ENCODE assay signal across 8 mouse cellular contexts in the genomic region with DNA sequence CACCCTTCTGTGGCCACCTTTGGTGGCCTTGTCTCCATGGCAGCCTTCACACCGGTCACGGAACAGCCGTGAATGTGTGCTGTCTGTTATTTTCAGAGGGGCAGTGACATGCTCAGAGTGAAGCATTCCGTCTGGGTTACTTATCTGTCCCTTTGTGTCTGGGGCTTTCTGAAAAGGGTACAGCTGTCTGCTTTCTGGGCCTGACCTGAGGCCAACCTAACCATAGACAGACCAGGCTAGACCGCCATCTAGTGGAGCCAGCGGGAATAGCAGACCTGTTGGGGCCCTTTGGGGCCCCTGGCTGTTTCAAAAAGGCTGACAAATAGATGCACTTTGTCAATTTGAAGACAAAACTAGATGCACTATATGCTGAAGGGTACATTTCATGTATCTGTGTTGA. TPM values are rescaled to one million over a fixed set of nuclear protein-coding genes. Genes with fewer than 3 reads are reported as not detected.
DNase-seq lines count a peak whose midpoint lies in the region; ATAC-seq lines count a peak whose summit lies in the region.

No protein-coding gene starts in this region.

- peak; percentile 54; the same call in 1 of the 2 replicates for ATAC-seq in erythroblast, adult 5-6 weeks (replicated peaks; ENCODE audit: low FRiP score, poor library complexity, severe bottlenecking)

- peak; percentile 87 for DNase-seq in CD4-positive, CD25-positive, alpha-beta regulatory T cell, adult 2 months (ENCODE audit: low read depth, low spot score)
- peak; percentile 72 to 78 for DNase-seq in adrenal gland, postnatal 36 days
- DNase-seq in heart, postnatal 14 days = peak; percentile 77 to 87
- DNase-seq in kidney, postnatal 36 days = peak; percentile 66 to 85
- DNase-seq in lung, adult 18-20 months = peak; percentile 61 to 73
- peak; percentile 65 for DNase-seq in ovary, postnatal 14 days (ENCODE audit: low spot score)
- peak; percentile 86 for DNase-seq in thymus, postnatal 14 days

- intact Hi-C loops in heart, postnatal 14 days (cut with DNase I) = loop anchor here (1.0 to 5.0 kb wide), 3 partner anchors 47 to 126 kb away; no protein-coding TSS in a partner anchor

RNA-seq across cellular contexts. Expression of a gene that starts 46.0 kb away (rescaled TPM):
- total RNA-seq in adrenal gland, postnatal 36 days (2021) = not detected
- 0.58 and 8.4 TPM in 2 replicates for total RNA-seq in erythroblast, adult 5-6 weeks (2015; ENCODE audit: low replicate concordance)
- total RNA-seq in erythroblast, adult 5-6 weeks (2017; ENCODE audit: low replicate concordance) = 0.70 and 4.1 TPM in 2 replicates
- under 1 TPM; 0.10 to 0.12 TPM for total RNA-seq in heart, postnatal 14 days (2021)

Comparison
In these comparisons a context has a peak if more than half of its experiments do, and no peak if none do; other contexts are left out.
1. Peak in every context shown above with its lines: DNase-seq and ATAC-seq.